Mouse (Mus musculus) gastrocnemius, postnatal 36 days (tissue): ENCODE results near the gene Foxd3. TPM values are rescaled to one million over a fixed set of nuclear protein-coding genes. Genes with fewer than 3 reads are reported as not detected.

ENCODE experiments used
- microRNA-seq, 2 experiments: library from miRNA; unstranded; fragments of <30 nt; microRNA quantifications; one replicate each; pipeline ENCODE4 v1.2.0; 2021
- total RNA-seq, 2 experiments: library from RNA; stranded (reverse); gene quantifications; 2 replicates each; pipeline ENCODE4 v1.2.3; 2021

Foxd3 gene
- total RNA-seq, 2 experiments from 2014 or later: 1.2 to 1.3 TPM

Small RNA genes lying within 50 kb of the gene (microRNA-seq; reads per million reads assigned to microRNA genes)
- 0 reads per million in 2 experiments for gene Gm23366

Other genes starting within 250 kb of the Foxd3 start
- 1 to 10 TPM; 3.3 to 5.2 TPM for gene Alg6, start 59.4 kb downstream of the Foxd3 start, total RNA-seq
- gene Efcab7, start 172.9 kb downstream of the Foxd3 start, total RNA-seq: 1 to 10 TPM; 1.1 to 2.2 TPM